Mouse (Mus musculus): ENCODE results near the gene Zfp978.
"Not testable (repeated sequence)": the region's sequence is repeated elsewhere in the genome, so short reads cannot be mapped to it uniquely, and the experiment has no call there.

Gene Zfp978

DNA sequence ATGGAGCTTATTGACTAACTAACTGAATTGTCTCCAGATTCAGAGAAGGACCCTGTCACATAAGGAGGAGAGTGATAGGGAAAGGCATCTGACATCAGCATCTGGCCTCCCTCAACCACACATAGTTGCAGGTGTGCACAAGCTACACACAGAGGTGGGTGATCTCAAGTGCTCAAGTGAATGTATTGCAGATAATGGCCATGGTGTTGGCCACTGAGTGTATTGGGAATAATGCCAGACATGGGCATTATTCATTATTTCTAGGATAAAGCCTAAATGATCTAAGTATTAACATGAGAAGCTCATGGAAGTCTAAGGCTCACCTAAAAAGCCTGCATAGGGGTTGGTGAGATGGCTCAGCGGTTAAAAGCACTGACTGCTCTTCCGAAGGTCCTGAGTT, 10.6 kb upstream of the Zfp978 start:
- not testable (repeated sequence) for DNase-seq (ENCODE audit: low read depth, low spot score)

GRCm38 (mm10) chr4:147351376-147351980, 9.6 kb upstream of the Zfp978 start:
- not testable (repeated sequence) for DNase-seq (ENCODE audit: low read depth, low spot score)

DNA sequence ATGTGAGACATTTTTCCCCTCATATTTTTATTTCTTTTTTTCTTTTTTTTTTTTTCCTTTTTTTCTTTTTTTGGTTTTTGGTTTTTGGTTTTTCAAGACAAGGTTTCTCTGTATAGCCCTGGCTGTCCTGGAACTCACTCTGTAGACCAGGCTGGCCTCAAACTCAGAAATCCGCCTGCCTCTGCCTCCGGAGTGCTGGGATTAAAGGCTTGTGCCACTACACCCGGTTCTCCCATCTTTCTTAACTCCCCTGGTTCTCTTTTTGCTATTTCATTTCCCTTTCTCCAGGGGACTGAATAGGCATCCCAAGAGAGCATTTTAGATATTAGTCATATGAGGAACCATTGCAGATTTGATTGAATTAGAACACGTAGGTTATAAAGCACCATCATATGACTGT, 7.5 kb upstream of the Zfp978 start:
- DNase-seq (ENCODE audit: low read depth, low spot score): not testable (repeated sequence)

DNA sequence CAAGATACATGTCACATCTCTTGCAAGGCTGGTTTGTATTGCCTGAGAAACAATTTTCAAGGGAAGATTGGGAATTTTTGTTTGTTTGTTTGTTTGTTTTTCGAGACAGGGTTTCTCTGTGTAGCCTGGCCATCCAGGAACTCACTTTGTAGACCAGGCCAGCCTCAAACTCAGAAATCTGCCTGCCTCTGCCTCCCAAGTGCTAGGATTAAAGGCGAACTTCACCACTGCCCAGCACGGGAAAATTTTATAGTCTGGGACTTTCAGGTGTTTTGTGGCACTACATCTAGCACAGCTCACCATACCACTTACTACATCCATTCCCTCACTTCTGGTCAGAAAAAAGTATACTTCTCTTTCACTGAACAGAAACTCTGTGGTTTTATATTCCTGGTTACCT, 5.1 kb upstream of the Zfp978 start:
- not testable (repeated sequence) for DNase-seq (ENCODE audit: low read depth, low spot score)

DNA sequence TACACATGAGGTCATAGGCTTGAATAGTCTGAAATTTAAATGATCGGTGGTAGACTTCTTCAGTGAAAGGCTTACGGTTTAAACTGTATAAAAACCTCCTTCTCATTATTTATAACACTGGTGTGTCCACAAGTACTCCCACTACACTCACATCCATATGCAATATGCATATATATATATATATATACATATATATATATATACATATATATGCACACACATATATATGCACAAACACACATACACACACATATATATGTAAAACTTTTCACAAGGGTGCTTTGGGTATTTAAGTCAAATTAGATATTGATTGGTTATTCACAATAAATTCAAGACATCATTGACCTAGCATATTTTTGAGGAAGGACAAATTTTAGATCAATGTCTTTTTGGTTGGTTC, 3.9 kb upstream of the Zfp978 start:
- DNase-seq (ENCODE audit: low read depth, low spot score): not testable (repeated sequence)

DNA sequence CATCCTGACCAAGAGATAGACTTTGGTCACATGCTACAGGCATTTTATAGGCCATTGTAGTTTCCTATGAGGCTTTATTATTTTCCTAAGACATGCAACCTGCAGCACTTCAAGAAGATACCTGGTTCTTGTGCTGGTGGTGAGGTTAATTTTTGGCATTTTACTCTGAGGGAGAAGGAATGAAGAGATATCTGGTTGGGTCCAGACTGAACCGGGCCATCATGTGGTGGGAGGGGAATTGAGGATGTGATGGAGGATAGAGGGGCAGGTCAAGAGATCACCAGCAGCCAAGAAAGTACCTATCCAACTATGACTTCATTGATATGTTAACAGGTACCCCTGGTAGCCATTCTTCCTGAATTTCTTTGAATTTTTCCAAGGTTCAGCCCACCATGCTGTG, 769 bp downstream of the Zfp978 start:
- not testable (repeated sequence) for DNase-seq (ENCODE audit: low read depth, low spot score)

GRCm38 (mm10) chr4:147369564-147369963, 8.5 kb downstream of the Zfp978 start:
- not testable (repeated sequence) for DNase-seq (ENCODE audit: low read depth, low spot score)

DNA sequence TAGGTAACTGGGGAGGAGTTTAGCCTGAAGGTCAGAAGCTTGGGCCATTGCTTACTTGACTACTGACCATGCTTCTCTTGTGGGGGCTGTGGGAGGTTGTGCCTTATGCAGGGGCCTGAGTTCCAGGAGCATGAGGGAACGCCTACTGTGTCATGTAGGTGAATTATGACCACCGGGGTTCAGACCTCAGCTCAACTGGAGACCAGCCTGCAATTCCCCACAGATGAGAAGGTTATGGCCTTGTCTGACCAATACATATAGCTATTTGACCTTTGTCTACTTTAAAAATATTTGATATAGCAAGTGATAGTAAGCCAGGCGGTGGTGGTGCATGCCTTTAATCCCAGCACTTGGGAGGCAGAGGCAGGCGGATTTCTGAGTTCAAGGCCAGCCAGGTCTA, 22.1 kb downstream of the Zfp978 start:
- not testable (repeated sequence) for DNase-seq (ENCODE audit: low read depth, low spot score)

GRCm38 (mm10) chr4:147397201-147397600, 36.1 kb downstream of the Zfp978 start:
- not testable (repeated sequence) for DNase-seq (ENCODE audit: low read depth, low spot score)

DNA sequence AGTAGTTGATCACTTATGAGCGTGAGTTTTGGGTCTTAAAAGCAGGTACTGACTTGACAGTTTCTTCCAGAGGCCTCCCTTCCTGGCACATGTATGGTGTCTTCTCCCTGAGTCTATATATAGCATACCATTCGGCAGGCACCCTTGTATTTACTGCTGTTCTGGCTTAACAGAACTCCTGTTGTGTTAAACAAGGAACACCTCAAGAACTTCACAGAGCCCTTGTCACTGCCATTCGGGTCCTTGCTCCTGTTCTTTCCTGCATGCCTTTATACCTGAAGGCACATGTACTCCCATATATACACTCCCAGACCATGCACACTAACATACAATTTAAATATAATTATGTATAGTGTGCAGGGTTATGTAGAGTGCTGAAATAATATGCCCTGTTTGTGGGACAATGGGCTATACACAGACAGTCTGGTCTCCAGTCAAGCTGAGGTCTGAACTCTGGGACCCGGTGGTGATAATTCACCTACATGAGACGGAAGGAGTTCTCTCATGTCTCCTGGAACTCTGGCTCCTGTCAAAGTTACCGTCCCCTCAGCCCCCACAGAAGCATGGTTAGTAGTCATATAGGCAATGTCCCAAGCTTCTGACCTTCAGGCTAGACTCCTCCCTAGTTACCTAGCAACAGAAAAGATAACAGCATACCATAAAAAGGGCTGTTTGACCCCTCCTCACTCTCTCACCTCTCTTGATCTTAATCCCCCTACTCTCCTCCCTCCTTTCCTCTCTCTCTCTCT, 37.0 kb downstream of the Zfp978 start:
- peak; percentile 35 for DNase-seq (ENCODE audit: low read depth, low spot score)

- DNase-seq (ENCODE audit: low read depth, low spot score): peak; percentile 27
Observed at GRCm38 (mm10) chr4:147398741-147399140, 37.6 kb downstream of the Zfp978 start.

GRCm38 (mm10) chr4:147399505-147399904, 38.4 kb downstream of the Zfp978 start:
- DNase-seq (ENCODE audit: low read depth, low spot score): peak; percentile 19

GRCm38 (mm10) chr4:147400031-147400847, 39.1 kb downstream of the Zfp978 start:
- peak; percentile 10 for DNase-seq (ENCODE audit: low read depth, low spot score)

GRCm38 (mm10) chr4:147400848-147401715, 40.0 kb downstream of the Zfp978 start:
- DNase-seq (ENCODE audit: low read depth, low spot score): peak; percentile 79

DNA sequence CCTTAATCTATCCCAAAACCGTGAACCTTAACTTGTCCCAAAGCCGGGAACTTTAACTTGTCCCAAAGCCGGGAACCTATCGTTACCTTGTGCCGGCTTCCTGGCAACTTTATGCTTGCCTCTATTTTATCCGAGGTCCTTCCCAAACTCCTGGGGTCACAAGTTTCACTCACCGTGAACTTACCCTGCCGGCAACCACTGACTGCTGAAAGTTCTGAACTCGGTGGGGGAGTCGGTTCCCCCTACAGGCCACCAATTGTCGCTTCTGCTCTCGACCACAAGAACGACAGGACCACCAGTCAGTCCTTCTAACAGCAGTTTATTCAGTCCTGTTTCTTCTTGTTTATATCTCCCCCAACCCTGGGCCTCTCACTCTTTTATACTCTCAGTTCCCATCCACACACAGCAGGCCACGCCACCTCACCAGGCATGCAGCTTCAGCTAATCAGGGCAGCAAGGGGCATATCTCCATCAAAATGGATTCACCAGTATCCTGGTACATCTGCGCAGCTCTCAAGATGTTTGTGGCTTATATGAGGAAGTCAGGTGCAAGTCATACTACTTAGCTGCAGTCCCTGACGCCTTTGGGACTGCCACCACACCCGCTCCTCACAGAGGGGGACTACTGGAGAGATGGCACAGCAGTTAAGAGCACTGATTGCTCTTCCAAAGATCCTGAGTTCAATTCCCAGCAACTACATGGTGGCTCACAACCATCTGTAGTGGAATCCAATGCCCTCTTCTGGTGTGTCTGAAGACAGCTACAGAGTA, 40.8 kb downstream of the Zfp978 start:
- DNase-seq (ENCODE audit: low read depth, low spot score): peak; percentile 88

GRCm38 (mm10) chr4:147402507-147402890, 41.4 kb downstream of the Zfp978 start:
- DNase-seq (ENCODE audit: low read depth, low spot score): peak; percentile 8

DNA sequence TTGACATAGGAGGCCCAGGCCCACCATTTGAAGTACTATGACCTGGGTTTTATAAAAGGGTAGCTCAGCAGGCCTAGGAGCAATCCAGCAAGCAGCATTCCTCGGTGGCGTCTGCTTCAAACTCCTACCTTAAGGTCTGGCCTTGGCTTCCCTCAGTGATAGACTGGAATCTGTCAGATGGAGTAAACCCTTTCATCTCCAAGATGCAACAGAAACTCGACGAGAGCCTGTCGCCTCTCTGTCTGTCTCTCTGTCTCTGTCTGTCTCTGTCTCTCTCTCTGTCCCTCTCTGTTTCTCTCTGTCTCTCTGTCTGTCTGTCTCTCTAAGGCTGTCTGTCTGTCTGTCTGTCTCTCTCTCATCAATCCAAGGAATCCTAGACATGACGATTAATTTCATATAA, 42.4 kb downstream of the Zfp978 start:
- peak; percentile 11 for DNase-seq (ENCODE audit: low read depth, low spot score)

GRCm38 (mm10) chr4:147403931-147404913, 43.1 kb downstream of the Zfp978 start:
- DNase-seq (ENCODE audit: low read depth, low spot score): peak; percentile 42

- DNase-seq (ENCODE audit: low read depth, low spot score): peak; percentile 80
Observed at GRCm38 (mm10) chr4:147406735-147407462, 45.8 kb downstream of the Zfp978 start.
